Comparison of ENCODE assay signal across 9 mouse cellular contexts in the genomic region with DNA sequence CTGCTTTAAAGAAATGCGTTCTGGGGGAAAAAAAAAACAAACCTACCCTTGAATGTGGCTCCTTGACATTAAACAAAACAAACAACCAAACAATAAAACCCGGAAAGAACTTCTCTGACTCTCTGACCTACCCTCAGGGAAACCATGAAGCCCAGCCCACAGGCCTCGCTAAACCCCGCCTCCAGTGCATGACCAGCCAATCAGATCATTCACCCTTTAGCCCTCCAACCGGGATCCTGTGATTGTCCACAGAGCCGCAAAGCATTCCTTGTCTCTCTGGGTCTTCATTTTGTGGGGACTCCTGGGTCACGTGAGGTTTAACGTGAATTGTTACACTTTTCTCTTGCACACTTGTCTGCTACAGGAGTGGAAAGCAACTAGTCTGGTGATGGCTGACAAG. TPM values are rescaled to one million over a fixed set of nuclear protein-coding genes. Genes with fewer than 3 reads are reported as not detected.
A peak's percentile ranks its signal among the peaks of the same experiment; 100 is the strongest.
DNase-seq lines count a peak whose midpoint lies in the region; ATAC-seq lines count a peak whose summit lies in the region.
"Had no signal": no experiment of that assay in that cellular context is flagged by ENCODE, and none has a peak within 500 bp of the region (broad histone marks: within the 10 kb centered on the region; RNA-seq: fewer than 3 reads in every experiment).

No protein-coding gene starts in this region.

- H3K4me1 ChIP-seq in neural tube, embryonic 11.5 days (ENCODE audit: control insufficient read depth, insufficient read depth, low read length), result peaks cover 3% of the 10 kb centered on the region; the same call in 1 of the 2 replicates

- H3K4me3 ChIP-seq in neural tube, embryonic 11.5 days (ENCODE audit: low read depth, low read length), result no peak overlapping the region
- H3K4me3 ChIP-seq: neural tube, embryonic 13.5 days had no signal

- no peak overlapping the region for H3K27ac ChIP-seq in neural tube, embryonic 11.5 days (ENCODE audit: low read depth, low read length)
- H3K27ac ChIP-seq: neural tube, embryonic 13.5 days had no signal

- no peak overlapping the region for H3K9ac ChIP-seq in neural tube, embryonic 11.5 days (ENCODE audit: low read length)
- H3K9ac ChIP-seq: neural tube, embryonic 13.5 days had no signal

- peak; percentile 49 for DNase-seq in ovary, postnatal 36 days (ENCODE audit: low spot score)
- DNase-seq in ovary, postnatal 10 days (ENCODE audit: low spot score), result no peak
- peak; percentile 34 for DNase-seq in embryo, embryonic 11.5 days (ENCODE audit: low read depth, low spot score)
- DNase-seq in kidney, postnatal 25 days, result peak; percentile 60 to 76
- peak; percentile 51 for DNase-seq in neural tube, embryonic 11.5 days (ENCODE audit: low spot score)
- DNase-seq in cerebellum, adult 8-10 months, result no peak
- no peak for DNase-seq in left cerebral cortex, postnatal 36 days (ENCODE audit: low spot score in 2 of 2)
- DNase-seq in frontal cortex, postnatal 14 days (ENCODE audit: low spot score in 2 of 2), result no peak

- intact Hi-C loops in left cerebral cortex, postnatal 36 days (cut with DNase I), result no loop called here

- ATAC-seq in neural tube, embryonic 11.5 days (ENCODE audit: insufficient read depth, low FRiP score, low TSS enrichment), result no peak

- H3K4me2 ChIP-seq in neural tube, embryonic 11.5 days (ENCODE audit: low read depth), result no peak overlapping the region
- H3K4me2 ChIP-seq: neural tube, embryonic 13.5 days had no signal

- H3K9me3 ChIP-seq in neural tube, embryonic 11.5 days (ENCODE audit: control insufficient read depth, low read length), result no peaks in the 10 kb centered on the region

- WGBS in neural tube, embryonic 11.5 days, result 23% methylated on average over 8 of the region's 8 CpGs

- no peaks in the 10 kb centered on the region for H3K27me3 ChIP-seq in neural tube, embryonic 11.5 days (ENCODE audit: control insufficient read depth, insufficient read depth, low read length)
- H3K27me3 ChIP-seq: neural tube, embryonic 13.5 days had no signal

- H3K36me3 ChIP-seq in neural tube, embryonic 11.5 days (ENCODE audit: control insufficient read depth, insufficient read depth, low read length), result no peaks in the 10 kb centered on the region
- H3K36me3 ChIP-seq: neural tube, embryonic 13.5 days had no signal

RNA-seq across cellular contexts. Expression of a gene that starts 37.8 kb away (rescaled TPM):
- polyA plus RNA-seq in neural tube, embryonic 11.5 days (2014; fragmentation: Nextera tagmentation; extraction: Ambion mirVana), result 135 and 139 TPM in 2 replicates
- total RNA-seq in left cerebral cortex, postnatal 36 days (2021), result 10 to 100 TPM; 37.3 to 40.0 TPM

Comparison
In these comparisons a context has a peak if more than half of its experiments do, and no peak if none do; other contexts are left out.
1. DNase-seq: peak in ovary, postnatal 36 days (single experiment), embryo, embryonic 11.5 days (single experiment), kidney, postnatal 25 days (2 of 2) and neural tube, embryonic 11.5 days (single experiment); none in ovary, postnatal 10 days (single experiment), cerebellum, adult 8-10 months (single experiment), left cerebral cortex, postnatal 36 days (0 of 2) and frontal cortex, postnatal 14 days (0 of 2).